Mouse (Mus musculus) thymus, adult 2 months (tissue): ENCODE results near the gene Fhad1.

Experiments used
- CTCF ChIP-seq: fragments of 200-500 bp; IDR thresholded peaks from 2 replicates; pipeline ENCODE4 v1.5.1; 2012; ENCODE audit warnings: mild to moderate bottlenecking, control low read depth, low read length, moderate library complexity, borderline replicate concordance; ENCODE audit not compliant: control insufficient read depth, poor library complexity, insufficient read depth; ENCODE audit errors: extremely low read depth
- POLR2A ChIP-seq: fragments of 200-500 bp; IDR thresholded peaks from 2 replicates; pipeline ENCODE4 v1.6.1; 2012; ENCODE audit warnings: mild to moderate bottlenecking, low read length, control low read depth, moderate library complexity; ENCODE audit not compliant: control insufficient read depth, poor library complexity, insufficient read depth; ENCODE audit errors: extremely low read depth

- no peak for TF ChIP-seq POLR2A
- no peak for TF ChIP-seq CTCF
Observed at GRCm38 (mm10) chr4:141956931-141957330, 58.0 kb downstream of the Fhad1 start.
